Mouse (Mus musculus) liver, postnatal 0 days (tissue): ENCODE results near the gene Art3.

ENCODE experiments used
- CTCF ChIP-seq: sonication (generic); IDR thresholded peaks from 2 replicates; pipeline ENCODE4 v1.5.1; 2016; ENCODE audit warnings: antibody characterized with exemption, low read depth
- EP300 ChIP-seq: IDR thresholded peaks from 2 replicates; pipeline ENCODE4 v1.6.1; 2016; ENCODE audit warnings: antibody characterized with exemption, low read depth, mild to moderate bottlenecking

- TF ChIP-seq CTCF (no peak), EP300 (no peak)
These were observed 54.5 kb downstream of the Art3 start for GRCm38 (mm10) chr5:92386102-92386501.
